Mouse (Mus musculus) erythroblast, embryonic 14.5 days (primary cell): ENCODE measurements around the gene Cpa1.

Experiments
- GATA1 ChIP-seq: IDR thresholded peaks from 2 replicates; pipeline ENCODE4 v1.6.1; 2012; ENCODE audit warnings: low read length, inconsistent platforms, mixed read lengths
- TAL1 ChIP-seq: IDR thresholded peaks from 3 replicates; pipeline ENCODE4 v1.6.1; 2012; ENCODE audit warnings: low read length, inconsistent platforms, mixed read lengths

GRCm38 (mm10) chr6:30620591-30620990 is 18.4 kb upstream of the Cpa1 start:
- TF ChIP-seq TAL1 (no peak), GATA1 (no peak)
